Mouse (Mus musculus) forebrain, embryonic 13.5 days (tissue): ENCODE measurements around the gene Stoml2. TPM values are rescaled to one million over a fixed set of nuclear protein-coding genes. Genes with fewer than 3 reads are reported as not detected.

Experiments used
- ATAC-seq: fragments of 200-750 bp; cut with Nextera tagmentation; 2 replicates; pipeline ENCODE4 v1.8.0; 2017
- H3K27ac ChIP-seq: fragments of 300-500 bp; sonication (generic); 2 replicates; pipeline ENCODE4 v1.5.1; 2015; ENCODE audit warnings: inconsistent platforms, mild to moderate bottlenecking, moderate library complexity
- H3K27me3 ChIP-seq: fragments of 300-500 bp; sonication (generic); 2 replicates; pipeline ENCODE4 v1.6.1; 2015; ENCODE audit warnings: mild to moderate bottlenecking, inconsistent platforms
- H3K36me3 ChIP-seq: fragments of 300-500 bp; sonication (generic); 2 replicates; pipeline ENCODE4 v1.6.1; 2015; ENCODE audit warnings: mild to moderate bottlenecking, inconsistent platforms; ENCODE audit not compliant: poor library complexity, severe bottlenecking
- H3K4me1 ChIP-seq: fragments of 300-500 bp; sonication (generic); 2 replicates; pipeline ENCODE4 v1.6.1; 2015; ENCODE audit warnings: inconsistent platforms
- H3K4me2 ChIP-seq: fragments of 300-500 bp; sonication (generic); 2 replicates; pipeline ENCODE4 v1.6.1; 2015; ENCODE audit warnings: inconsistent platforms, mild to moderate bottlenecking, moderate library complexity
- H3K4me3 ChIP-seq: fragments of 300-500 bp; sonication (generic); 2 replicates; pipeline ENCODE4 v1.5.1; 2015; ENCODE audit warnings: mild to moderate bottlenecking, inconsistent platforms
- H3K9ac ChIP-seq: fragments of 300-500 bp; sonication (generic); 2 replicates; pipeline ENCODE4 v1.6.1; 2015; ENCODE audit warnings: mild to moderate bottlenecking, inconsistent platforms
- H3K9me3 ChIP-seq: fragments of 300-500 bp; sonication (generic); replicated peaks from 2 replicates; pipeline ENCODE4 v1.6.1; 2016; ENCODE audit warnings: inconsistent platforms
- WGBS: fragments of 180-500 bp; shearing (Covaris S2); methylation state at CpG from one replicate; pipeline ENCODE4 v1.1.7; 2015; 5-methylcytosine and 5-hydroxymethylcytosine counted together
- polyA plus RNA-seq: library from polyadenylated mRNA; unstranded; fragments of >200 nt; fragmentation: Nextera tagmentation; extraction: Ambion mirVana; gene quantifications from 2 replicates; pipeline ENCODE4 v1.2.1, GENCODE M21; 2015

Stoml2 gene
- polyA plus RNA-seq, 1 experiment from 2014 or later: 305 TPM

GRCm38 (mm10) chr4:43046607-43047006, 15.1 kb upstream of the Stoml2 start:
- Histone ChIP-seq H3K36me3 (no peaks in the 10 kb centered on the region), H3K27ac (peak overlapping the region; percentile 10; the same call in 1 of the 2 replicates), H3K4me3 (0 out of 2 replicates have a peak overlapping the region, but pooled peaks have one; percentile 7), H3K9ac (0 out of 2 replicates have a peak overlapping the region, but pooled peaks have one; percentile 34), H3K27me3 (no peaks in the 10 kb centered on the region), H3K4me1 (peaks cover 31% of the 10 kb centered on the region), H3K9me3 (no peaks in the 10 kb centered on the region), H3K4me2 (peak overlapping the region; percentile 71)
- ATAC-seq: no peak
- 63% methylated on average over 5 of the region's 5 CpGs for WGBS

GRCm38 (mm10) chr4:43045659-43046302, 14.3 kb upstream of the Stoml2 start, which contains the start of gene Fam214b:
TSS of gene Fam214b (minus strand) at chr4:43046220.
- peaks cover 34% of the 10 kb centered on the region for H3K4me1 ChIP-seq
- H3K27ac ChIP-seq: peak within 1 kb of the TSS; percentile 97
- peak within 1 kb of the TSS; percentile 72 for H3K9ac ChIP-seq
- peak within 1 kb of the TSS; percentile 71 for H3K4me2 ChIP-seq
- ATAC-seq: peak; percentile 90
- WGBS: under 1% methylated on average over 33 of the region's 33 CpGs
- peak within 1 kb of the TSS; percentile 58 for H3K4me3 ChIP-seq
- H3K36me3 ChIP-seq: no peaks in the 10 kb centered on the region
- H3K9me3 ChIP-seq: no peaks in the 10 kb centered on the region
- no peaks in the 10 kb centered on the region for H3K27me3 ChIP-seq

GRCm38 (mm10) chr4:43045285-43045658, 13.8 kb upstream of the Stoml2 start:
- peak overlapping the region; percentile 67 for H3K9ac ChIP-seq
- 2% methylated on average over 13 of the region's 13 CpGs for WGBS
- ATAC-seq: peak; percentile 2; the same call in 1 of the 2 replicates

GRCm38 (mm10) chr4:43044673-43045072, 13.2 kb upstream of the Stoml2 start:
- no peak for ATAC-seq
- 0% methylated on average over 4 of the region's 4 CpGs for WGBS

More at GRCm38 (mm10) chr4:43045285-43045658, 13.8 kb upstream of the Stoml2 start:
- Histone ChIP-seq H3K4me2 (peak overlapping the region; percentile 71), H3K27ac (peak overlapping the region; percentile 97), H3K27me3 (no peaks in the 10 kb centered on the region), H3K4me1 (peaks cover 38% of the 10 kb centered on the region), H3K4me3 (peak overlapping the region; percentile 58), H3K9me3 (no peaks in the 10 kb centered on the region), H3K36me3 (no peaks in the 10 kb centered on the region)

GRCm38 (mm10) chr4:43043644-43044357, 12.3 kb upstream of the Stoml2 start:
- peaks cover 48% of the 10 kb centered on the region for H3K4me1 ChIP-seq
- 4% methylated on average over 7 of the region's 7 CpGs for WGBS
- H3K36me3 ChIP-seq: no peaks in the 10 kb centered on the region
- ATAC-seq: peak; percentile 72
- peak overlapping the region; percentile 97 for H3K27ac ChIP-seq
- H3K4me2 ChIP-seq: peak overlapping the region; percentile 71
- H3K9me3 ChIP-seq: no peaks in the 10 kb centered on the region
- peak overlapping the region; percentile 67 for H3K9ac ChIP-seq
- H3K4me3 ChIP-seq: peak overlapping the region; percentile 58
- H3K27me3 ChIP-seq: no peaks in the 10 kb centered on the region

More at GRCm38 (mm10) chr4:43044673-43045072, 13.2 kb upstream of the Stoml2 start:
- H3K9me3 ChIP-seq: no peaks in the 10 kb centered on the region
- H3K4me1 ChIP-seq: peaks cover 39% of the 10 kb centered on the region
- H3K27ac ChIP-seq: peak overlapping the region; percentile 97
- peak overlapping the region; percentile 58 for H3K4me3 ChIP-seq
- no peaks in the 10 kb centered on the region for H3K27me3 ChIP-seq
- peak overlapping the region; percentile 71 for H3K4me2 ChIP-seq
- H3K9ac ChIP-seq: peak overlapping the region; percentile 67
- H3K36me3 ChIP-seq: no peaks in the 10 kb centered on the region

- WGBS: 68% methylated on average over 9 of the region's 9 CpGs
- H3K9ac ChIP-seq: peak overlapping the region; percentile 26; the same call in 1 of the 2 replicates
- ATAC-seq: no peak
These were observed 9.5 kb upstream of the Stoml2 start for GRCm38 (mm10) chr4:43040881-43041547.

GRCm38 (mm10) chr4:43040114-43040572, 8.6 kb upstream of the Stoml2 start:
- Histone ChIP-seq H3K9me3 (no peaks in the 10 kb centered on the region), H3K4me3 (peak overlapping the region; percentile 72), H3K27me3 (no peaks in the 10 kb centered on the region), H3K4me2 (peak overlapping the region; percentile 74), H3K9ac (peak overlapping the region; percentile 86), H3K27ac (peak overlapping the region; percentile 71), H3K4me1 (peaks cover 56% of the 10 kb centered on the region), H3K36me3 (peaks cover 22% of the 10 kb centered on the region)
- peak; percentile 97 for ATAC-seq
- WGBS: under 1% methylated on average over 24 of the region's 25 CpGs

More at GRCm38 (mm10) chr4:43040881-43041547, 9.5 kb upstream of the Stoml2 start:
- H3K36me3 ChIP-seq: peaks cover 14% of the 10 kb centered on the region
- no peaks in the 10 kb centered on the region for H3K27me3 ChIP-seq
- peaks cover 58% of the 10 kb centered on the region for H3K4me1 ChIP-seq
- 0 out of 2 replicates have a peak overlapping the region, but pooled peaks have one; percentile 72 for H3K4me3 ChIP-seq
- no peaks in the 10 kb centered on the region for H3K9me3 ChIP-seq
- H3K27ac ChIP-seq: peak overlapping the region; percentile 69
- H3K4me2 ChIP-seq: peak overlapping the region; percentile 74

- H3K27ac ChIP-seq: peak overlapping the region; percentile 71
- peak overlapping the region; percentile 72 for H3K4me3 ChIP-seq
- H3K36me3 ChIP-seq: peaks cover 28% of the 10 kb centered on the region
- H3K4me2 ChIP-seq: peak overlapping the region; percentile 74
- ATAC-seq: no peak
- 4% methylated on average over 11 of the region's 11 CpGs for WGBS
- H3K9ac ChIP-seq: peak overlapping the region; percentile 86
- no peaks in the 10 kb centered on the region for H3K27me3 ChIP-seq
- H3K9me3 ChIP-seq: no peaks in the 10 kb centered on the region
- H3K4me1 ChIP-seq: peaks cover 50% of the 10 kb centered on the region
These were observed 8.1 kb upstream of the Stoml2 start for GRCm38 (mm10) chr4:43039609-43040008.

GRCm38 (mm10) chr4:43038567-43039495, 7.3 kb upstream of the Stoml2 start:
- Histone ChIP-seq H3K4me2 (peak overlapping the region; percentile 74), H3K36me3 (peaks cover 35% of the 10 kb centered on the region), H3K4me1 (peaks cover 43% of the 10 kb centered on the region), H3K9me3 (no peaks in the 10 kb centered on the region), H3K27ac (no peak overlapping the region), H3K4me3 (peak overlapping the region; percentile 72), H3K27me3 (no peaks in the 10 kb centered on the region), H3K9ac (peak overlapping the region; percentile 86)
- no peak for ATAC-seq
- 59% methylated on average over 15 of the region's 15 CpGs for WGBS

GRCm38 (mm10) chr4:43037860-43038566, 6.5 kb upstream of the Stoml2 start:
- Histone ChIP-seq H3K36me3 (peaks cover 44% of the 10 kb centered on the region), H3K9ac (no peak overlapping the region), H3K4me3 (no peak overlapping the region), H3K27ac (no peak overlapping the region), H3K4me1 (peaks cover 34% of the 10 kb centered on the region), H3K9me3 (no peaks in the 10 kb centered on the region), H3K4me2 (peak overlapping the region; percentile 74; the same call in 1 of the 2 replicates), H3K27me3 (no peaks in the 10 kb centered on the region)
- ATAC-seq: no peak
- WGBS: 83% methylated on average over 4 of the region's 4 CpGs
